Mouse (Mus musculus): Measurements from ENCODE around the gene Aicda. TPM values are rescaled to one million over a fixed set of nuclear protein-coding genes. Genes with fewer than 3 reads are reported as not detected.

Aicda gene
- polyA plus RNA-seq, 1 experiment from 2014 or later, result 0.05 TPM

- Histone ChIP-seq H3K36me3 (ENCODE audit: insufficient read depth, low read length) (no peaks in the 10 kb centered on the region), H3K9ac (replicated peaks; ENCODE audit: low read depth) (no peak overlapping the region), H3K9me3 (ENCODE audit: low read length) (no peaks in the 10 kb centered on the region), H3K4me1 (ENCODE audit: insufficient read depth, low read depth, low read length) (no peaks in the 10 kb centered on the region), H3K27ac (ENCODE audit: low read length) (no peak overlapping the region), H3K4me2 (replicated peaks; ENCODE audit: low read depth, low read length) (no peak overlapping the region), H3K4me3 (ENCODE audit: low read depth, low read length) (no peak overlapping the region), H3K27me3 (replicated peaks; ENCODE audit: insufficient read depth, low read length) (no peaks in the 10 kb centered on the region)
- 49% methylated on average over 9 of the region's 9 CpGs for WGBS
- DNase-seq (ENCODE audit: low spot score), result peak; percentile 74
- ATAC-seq, result peak; percentile 69
- TF ChIP-seq EP300 (IDR thresholded peaks at IDR 0.05) (no peak), CTCF (IDR thresholded peaks at IDR 0.05) (no peak)
These were observed 8.2 kb upstream of the Aicda start for GRCm38 (mm10) chr6:122545289-122545882.

- TF ChIP-seq CTCF (IDR thresholded peaks at IDR 0.05), result no peak
- H3K9me3 ChIP-seq (ENCODE audit: low read length), result no peaks in the 10 kb centered on the region
- peak; percentile 33; the same call in 1 of the 2 replicates for ATAC-seq
- no peak overlapping the region for H3K4me2 ChIP-seq (replicated peaks; ENCODE audit: low read depth, low read length)
- H3K4me1 ChIP-seq (ENCODE audit: insufficient read depth, low read depth, low read length), result no peaks in the 10 kb centered on the region
- no peak for DNase-seq (ENCODE audit: low spot score)
- H3K27me3 ChIP-seq (replicated peaks; ENCODE audit: insufficient read depth, low read length), result no peaks in the 10 kb centered on the region
- WGBS, result 64% methylated on average over 10 of the region's 10 CpGs
- H3K4me3 ChIP-seq (ENCODE audit: low read depth, low read length), result no peak overlapping the region
- H3K9ac ChIP-seq (replicated peaks; ENCODE audit: low read depth), result no peak overlapping the region
- H3K36me3 ChIP-seq (ENCODE audit: insufficient read depth, low read length), result no peaks in the 10 kb centered on the region
- H3K27ac ChIP-seq (ENCODE audit: low read length), result no peak overlapping the region
These were observed 7.7 kb upstream of the Aicda start for GRCm38 (mm10) chr6:122545948-122546347.

GRCm38 (mm10) chr6:122554102-122554501 is 501 bp downstream of the Aicda start:
- TF ChIP-seq CTCF (IDR thresholded peaks at IDR 0.05) (no peak), EP300 (IDR thresholded peaks at IDR 0.05) (no peak)
- Histone ChIP-seq H3K27ac (ENCODE audit: low read length) (no peak overlapping the region), H3K4me1 (ENCODE audit: insufficient read depth, low read depth, low read length) (no peaks in the 10 kb centered on the region)

GRCm38 (mm10) chr6:122555266-122555665 is 1.7 kb downstream of the Aicda start:
- TF ChIP-seq CTCF (IDR thresholded peaks at IDR 0.05) (no peak), EP300 (IDR thresholded peaks at IDR 0.05) (no peak)
- no peaks in the 10 kb centered on the region for H3K4me1 ChIP-seq (ENCODE audit: insufficient read depth, low read depth, low read length)
- H3K27ac ChIP-seq (ENCODE audit: low read length), result no peak overlapping the region
- ATAC-seq (no peak), DNase-seq (ENCODE audit: low spot score) (no peak)
- no peaks in the 10 kb centered on the region for H3K36me3 ChIP-seq (ENCODE audit: insufficient read depth, low read length)
- no peaks in the 10 kb centered on the region for H3K9me3 ChIP-seq (ENCODE audit: low read length)
- WGBS, result 26% methylated on average over 7 of the region's 7 CpGs
- no peaks in the 10 kb centered on the region for H3K27me3 ChIP-seq (replicated peaks; ENCODE audit: insufficient read depth, low read length)
- H3K9ac ChIP-seq (replicated peaks; ENCODE audit: low read depth), result no peak overlapping the region
- no peak overlapping the region for H3K4me3 ChIP-seq (ENCODE audit: low read depth, low read length)
- no peak overlapping the region for H3K4me2 ChIP-seq (replicated peaks; ENCODE audit: low read depth, low read length)

More at GRCm38 (mm10) chr6:122554102-122554501, 501 bp downstream of the Aicda start:
- no peaks in the 10 kb centered on the region for H3K36me3 ChIP-seq (ENCODE audit: insufficient read depth, low read length)
- no peaks in the 10 kb centered on the region for H3K27me3 ChIP-seq (replicated peaks; ENCODE audit: insufficient read depth, low read length)
- DNase-seq (ENCODE audit: low spot score) (no peak), ATAC-seq (no peak)
- no peak overlapping the region for H3K4me2 ChIP-seq (replicated peaks; ENCODE audit: low read depth, low read length)
- no peak overlapping the region for H3K4me3 ChIP-seq (ENCODE audit: low read depth, low read length)
- 48% methylated on average over 6 of the region's 6 CpGs for WGBS
- no peaks in the 10 kb centered on the region for H3K9me3 ChIP-seq (ENCODE audit: low read length)
- no peak overlapping the region for H3K9ac ChIP-seq (replicated peaks; ENCODE audit: low read depth)

- Histone ChIP-seq H3K9ac (replicated peaks; ENCODE audit: low read depth) (no peak overlapping the region), H3K27me3 (replicated peaks; ENCODE audit: insufficient read depth, low read length) (no peaks in the 10 kb centered on the region), H3K9me3 (ENCODE audit: low read length) (no peaks in the 10 kb centered on the region), H3K36me3 (ENCODE audit: insufficient read depth, low read length) (no peaks in the 10 kb centered on the region), H3K27ac (ENCODE audit: low read length) (no peak overlapping the region), H3K4me2 (replicated peaks; ENCODE audit: low read depth, low read length) (no peak overlapping the region), H3K4me3 (ENCODE audit: low read depth, low read length) (no peak overlapping the region), H3K4me1 (ENCODE audit: insufficient read depth, low read depth, low read length) (no peaks in the 10 kb centered on the region)
- DNase-seq (ENCODE audit: low spot score) (peak; percentile 71), ATAC-seq (no peak)
- TF ChIP-seq CTCF (IDR thresholded peaks at IDR 0.05) (peak; percentile 79), EP300 (IDR thresholded peaks at IDR 0.05) (no peak)
- 23% methylated on average over 15 of the region's 15 CpGs for WGBS
These were observed 3.5 kb downstream of the Aicda start for GRCm38 (mm10) chr6:122556959-122557561.

- Histone ChIP-seq H3K4me1 (ENCODE audit: insufficient read depth, low read depth, low read length) (no peaks in the 10 kb centered on the region), H3K36me3 (ENCODE audit: insufficient read depth, low read length) (no peaks in the 10 kb centered on the region), H3K4me2 (replicated peaks; ENCODE audit: low read depth, low read length) (0 out of 2 replicates have a peak overlapping the region, but pooled peaks have one; percentile 5), H3K9me3 (ENCODE audit: low read length) (no peaks in the 10 kb centered on the region), H3K9ac (replicated peaks; ENCODE audit: low read depth) (no peak overlapping the region), H3K27me3 (replicated peaks; ENCODE audit: insufficient read depth, low read length) (no peaks in the 10 kb centered on the region), H3K4me3 (ENCODE audit: low read depth, low read length) (no peak overlapping the region), H3K27ac (ENCODE audit: low read length) (no peak overlapping the region)
- TF ChIP-seq CTCF (IDR thresholded peaks at IDR 0.05) (peak; percentile 91), EP300 (IDR thresholded peaks at IDR 0.05) (no peak)
- DNase-seq (ENCODE audit: low spot score), result peak; percentile 87
- ATAC-seq, result peak; percentile 58
- WGBS, result 8% methylated on average over 17 of the region's 17 CpGs
These were observed 6.8 kb downstream of the Aicda start for GRCm38 (mm10) chr6:122560427-122560826.
